ENCODE assay signal across 20 mouse cellular contexts in the genomic region with DNA sequence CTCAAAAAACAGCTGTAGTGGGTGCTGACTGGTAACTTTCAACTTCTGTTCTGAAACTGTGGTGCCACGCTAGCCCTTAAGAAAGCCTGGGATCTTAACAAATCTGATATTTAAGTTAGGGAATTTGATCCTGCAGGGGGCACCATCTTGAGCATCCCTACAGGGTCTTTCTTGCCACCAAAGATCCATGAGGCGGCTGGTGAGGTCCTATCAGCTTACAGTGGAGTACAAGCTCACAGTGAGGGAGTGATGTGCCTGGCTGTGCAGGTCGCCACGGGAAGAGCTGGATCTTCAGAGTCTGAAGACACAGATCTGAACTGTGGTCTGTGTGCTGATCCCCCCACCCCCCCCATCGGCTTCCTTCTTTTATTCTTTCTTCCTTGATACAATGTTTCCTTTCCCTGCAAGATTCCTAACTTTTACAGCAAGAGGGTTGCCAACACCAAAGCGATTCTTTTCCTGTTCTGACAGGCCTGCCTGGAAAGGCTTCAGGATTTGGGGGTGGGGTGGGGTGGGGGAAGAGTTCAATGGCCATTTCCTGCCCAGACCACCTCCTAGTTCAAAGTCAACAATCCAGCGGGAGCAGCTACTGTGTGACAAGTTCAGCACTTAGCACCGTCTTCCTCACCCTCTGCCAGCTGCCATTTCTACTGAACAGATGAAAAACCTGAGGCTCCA. TPM values are rescaled to one million over a fixed set of nuclear protein-coding genes. Genes with fewer than 3 reads are reported as not detected.
DNase-seq lines count a peak whose midpoint lies in the region; ATAC-seq and TF ChIP-seq lines count a peak whose summit lies in the region.
"Had no signal": no experiment of that assay in that cellular context is flagged by ENCODE, and none has a peak within 500 bp of the region (broad histone marks: within the 10 kb centered on the region; RNA-seq: fewer than 3 reads in every experiment).

No protein-coding gene starts in this region.

- H3K27me3 ChIP-seq in hindbrain, embryonic 10.5 days (ENCODE audit: insufficient read depth, poor library complexity, severe bottlenecking) = no peaks in the 10 kb centered on the region; the same call in 1 of the 2 replicates
- H3K27me3 ChIP-seq in hindbrain, embryonic 13.5 days = no peaks in the 10 kb centered on the region
- H3K27me3 ChIP-seq in lung, postnatal 0 days (replicated peaks; ENCODE audit: insufficient read depth, low read length) = no peaks in the 10 kb centered on the region
- H3K27me3 ChIP-seq in limb, embryonic 10.5 days (ENCODE audit: low read depth, poor library complexity, severe bottlenecking) = peaks cover 29% of the 10 kb centered on the region; the same call in 1 of the 2 replicates
- H3K27me3 ChIP-seq: forebrain, embryonic 12.5 days; intestine, embryonic 15.5 days had no signal

- ATAC-seq in hindbrain, embryonic 13.5 days (ENCODE audit: low FRiP score) = no peak
- peak; percentile 46; the same call in 1 of the 2 replicates for ATAC-seq in lung, postnatal 0 days
- ATAC-seq: intestine, embryonic 15.5 days; midbrain, embryonic 16.5 days had no signal

- H3K4me1 ChIP-seq in hindbrain, embryonic 10.5 days (replicated peaks) = peaks cover 25% of the 10 kb centered on the region
- H3K4me1 ChIP-seq in hindbrain, embryonic 13.5 days (replicated peaks) = 0 out of 2 replicates have a peak, but pooled peaks cover 2% of the 10 kb centered on the region
- H3K4me1 ChIP-seq in lung, postnatal 0 days (ENCODE audit: insufficient read depth, low read depth, low read length) = no peaks in the 10 kb centered on the region
- H3K4me1 ChIP-seq in lung, adult 2 months (ENCODE audit: control insufficient read depth, insufficient read depth, low read length) = no peaks in the 10 kb centered on the region
- peaks cover 10% of the 10 kb centered on the region for H3K4me1 ChIP-seq in limb, embryonic 10.5 days
- H3K4me1 ChIP-seq: limb, embryonic 12.5 days had no signal

- no peak for TF ChIP-seq EP300 in lung, postnatal 0 days (IDR thresholded peaks at IDR 0.05)

- no peaks in the 10 kb centered on the region for H3K9me3 ChIP-seq in hindbrain, embryonic 10.5 days
- no peaks in the 10 kb centered on the region for H3K9me3 ChIP-seq in hindbrain, embryonic 13.5 days
- no peaks in the 10 kb centered on the region for H3K9me3 ChIP-seq in lung, postnatal 0 days (ENCODE audit: low read length)
- no peaks in the 10 kb centered on the region for H3K9me3 ChIP-seq in limb, embryonic 10.5 days (replicated peaks)
- H3K9me3 ChIP-seq: forebrain, embryonic 12.5 days; intestine, embryonic 15.5 days; limb, embryonic 12.5 days had no signal

- peak overlapping the region; percentile 29; the same call in 1 of the 2 replicates for H3K27ac ChIP-seq in hindbrain, embryonic 10.5 days
- no peak overlapping the region for H3K27ac ChIP-seq in hindbrain, embryonic 13.5 days
- H3K27ac ChIP-seq in lung, postnatal 0 days (ENCODE audit: low read length) = no peak overlapping the region
- peak overlapping the region; percentile 36; the same call in 1 of the 2 replicates for H3K27ac ChIP-seq in limb, embryonic 10.5 days
- H3K27ac ChIP-seq: forebrain, embryonic 12.5 days; gastrocnemius, adult 2 months; hindbrain, embryonic 14.5 days; intestine, embryonic 15.5 days; limb, embryonic 12.5 days; liver, embryonic 14.5 days had no signal

- H3K4me2 ChIP-seq in hindbrain, embryonic 13.5 days = no peak overlapping the region
- no peak overlapping the region for H3K4me2 ChIP-seq in lung, postnatal 0 days (replicated peaks; ENCODE audit: low read depth, low read length)
- H3K4me2 ChIP-seq: forebrain, embryonic 12.5 days; hindbrain, embryonic 14.5 days; intestine, embryonic 15.5 days; limb, embryonic 12.5 days had no signal

- no peak for DNase-seq in hindbrain, embryonic 10.5 days (ENCODE audit: low spot score)
- peak; percentile 33 for DNase-seq in kidney, postnatal 10 days
- DNase-seq in kidney, postnatal 36 days = no peak
- no peak for DNase-seq in lung, postnatal 0 days (ENCODE audit: low spot score)
- no peak for DNase-seq in lung, adult 2 months
- DNase-seq in limb, embryonic 10.5 days (ENCODE audit: low spot score) = no peak
- DNase-seq in cerebellum, adult 11-12 months = no peak
- DNase-seq: cerebellum, adult 8-10 months; gastrocnemius, adult 2 months; right cerebral cortex, postnatal 25 days; thymus, adult 2 months had no signal

- no peak overlapping the region for H3K4me3 ChIP-seq in hindbrain, embryonic 10.5 days
- no peak overlapping the region for H3K4me3 ChIP-seq in hindbrain, embryonic 13.5 days
- H3K4me3 ChIP-seq in lung, postnatal 0 days (ENCODE audit: low read depth, low read length) = no peak overlapping the region
- no peak overlapping the region for H3K4me3 ChIP-seq in lung, adult 2 months (replicated peaks; ENCODE audit: extremely low read depth, low read depth, low read length)
- H3K4me3 ChIP-seq in limb, embryonic 10.5 days = no peak overlapping the region
- H3K4me3 ChIP-seq: forebrain, embryonic 12.5 days; gastrocnemius, adult 2 months; intestine, embryonic 15.5 days; limb, embryonic 12.5 days had no signal

- H3K9ac ChIP-seq in hindbrain, embryonic 13.5 days = no peak overlapping the region
- no peak overlapping the region for H3K9ac ChIP-seq in lung, postnatal 0 days (replicated peaks; ENCODE audit: low read depth)
- H3K9ac ChIP-seq: forebrain, embryonic 12.5 days; hindbrain, embryonic 14.5 days; intestine, embryonic 15.5 days; limb, embryonic 12.5 days; liver, embryonic 14.5 days had no signal

- no peaks in the 10 kb centered on the region for H3K36me3 ChIP-seq in hindbrain, embryonic 10.5 days
- no peaks in the 10 kb centered on the region for H3K36me3 ChIP-seq in hindbrain, embryonic 13.5 days
- H3K36me3 ChIP-seq in lung, postnatal 0 days (ENCODE audit: insufficient read depth, low read length) = no peaks in the 10 kb centered on the region
- H3K36me3 ChIP-seq in limb, embryonic 10.5 days = no peaks in the 10 kb centered on the region
- H3K36me3 ChIP-seq: forebrain, embryonic 12.5 days; intestine, embryonic 15.5 days; limb, embryonic 12.5 days had no signal

- WGBS in hindbrain, embryonic 10.5 days = 64% methylated on average over 8 of the region's 8 CpGs
- WGBS in hindbrain, embryonic 13.5 days = 73% methylated on average over 8 of the region's 8 CpGs
- WGBS in lung, postnatal 0 days = 16% methylated on average over 8 of the region's 8 CpGs
- 27% methylated on average over 8 of the region's 8 CpGs for WGBS in lung, adult 2 months
- 48% methylated on average over 8 of the region's 8 CpGs for WGBS in limb, embryonic 10.5 days

- peak; percentile 22 for TF ChIP-seq CTCF in lung, postnatal 0 days (IDR thresholded peaks at IDR 0.05)
- TF ChIP-seq CTCF in lung, adult 2 months (IDR thresholded peaks at IDR 0.05; ENCODE audit: insufficient read depth, low read length) = no peak

- no peak for TF ChIP-seq POLR2A in lung, adult 2 months (IDR thresholded peaks at IDR 0.05; ENCODE audit: borderline replicate concordance, extremely low read depth, low read depth, low read length)

RNA-seq across cellular contexts. Expression of a gene that starts 11.5 kb away (rescaled TPM):
- 0.73 and 1.0 TPM in 2 replicates for polyA plus RNA-seq in hindbrain, embryonic 10.5 days (2016; fragmentation: Nextera tagmentation; extraction: Ambion mirVana)
- polyA plus RNA-seq in hindbrain, embryonic 13.5 days (2015; fragmentation: Nextera tagmentation; extraction: Ambion mirVana) = 1.5 and 1.7 TPM in 2 replicates
- 0.20 and 0.23 TPM in 2 replicates for polyA plus RNA-seq in lung, postnatal 0 days (2015; fragmentation: Nextera tagmentation; extraction: Ambion mirVana)
- 0.06 TPM in 1 of 2 replicates, not detected in the other for polyA plus RNA-seq in lung, adult 2 months (2012; rRNA removed)
- 5.1 and 5.7 TPM in 2 replicates for polyA plus RNA-seq in limb, embryonic 10.5 days (2016; fragmentation: Nextera tagmentation; extraction: Ambion mirVana)
- polyA plus RNA-seq: C2C12; spleen, adult 2 months had no signal

Comparison
In these comparisons a context has a peak if more than half of its experiments do, and no peak if none do; other contexts are left out.
1. H3K27ac ChIP-seq: peak in hindbrain, embryonic 10.5 days (single experiment) and limb, embryonic 10.5 days (single experiment); none in hindbrain, embryonic 13.5 days (single experiment) and lung, postnatal 0 days (single experiment).